ENCODE assay signal across 8 mouse cellular contexts in the genomic region with DNA sequence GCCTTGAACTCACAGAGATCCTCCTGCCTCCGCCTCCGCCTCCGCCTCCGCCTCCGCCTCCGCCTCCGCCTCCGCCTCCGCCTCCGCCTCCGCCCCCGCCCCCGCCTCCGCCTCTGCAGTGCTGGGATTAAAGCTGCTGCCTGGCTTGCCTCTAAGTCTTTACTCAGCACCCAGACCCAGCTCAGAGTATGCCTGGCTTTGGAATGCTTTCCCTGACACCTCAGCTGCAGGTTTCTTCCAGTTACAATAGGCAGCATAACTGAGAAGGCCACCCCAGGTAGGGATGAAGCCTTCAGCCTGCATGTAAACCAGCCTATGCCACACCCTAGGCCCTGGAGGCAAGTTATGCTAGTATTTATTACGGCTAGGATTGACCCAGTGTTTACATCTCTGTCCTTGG.
"Had no signal": no experiment of that assay in that cellular context is flagged by ENCODE, and none has a peak within 500 bp of the region (broad histone marks: within the 10 kb centered on the region; RNA-seq: fewer than 3 reads in every experiment).

No protein-coding gene starts in this region.

- H3K36me3 ChIP-seq: limb, embryonic 12.5 days; lung, embryonic 15.5 days; midbrain, embryonic 13.5 days had no signal

- H3K4me3 ChIP-seq: limb, embryonic 12.5 days; lung, embryonic 15.5 days; midbrain, embryonic 13.5 days had no signal

- DNase-seq: kidney, adult 8-10 months; lung, postnatal 14 days; right cerebral cortex, adult 18-20 months; right cerebral cortex, postnatal 25 days; thymus, postnatal 36 days had no signal

- H3K9ac ChIP-seq: limb, embryonic 12.5 days; lung, embryonic 15.5 days; midbrain, embryonic 13.5 days had no signal

- H3K9me3 ChIP-seq: limb, embryonic 12.5 days; lung, embryonic 15.5 days; midbrain, embryonic 13.5 days had no signal

- H3K4me2 ChIP-seq: limb, embryonic 12.5 days; lung, embryonic 15.5 days; midbrain, embryonic 13.5 days had no signal

- ATAC-seq: midbrain, embryonic 13.5 days had no signal

- H3K27me3 ChIP-seq: limb, embryonic 12.5 days; lung, embryonic 15.5 days; midbrain, embryonic 13.5 days had no signal

- H3K27ac ChIP-seq: limb, embryonic 12.5 days; lung, embryonic 15.5 days; midbrain, embryonic 13.5 days had no signal
